Mouse (Mus musculus) megakaryocyte progenitor cell, adult 5-6 weeks (primary cell): ENCODE results near the gene D630045J12Rik. TPM values are rescaled to one million over a fixed set of nuclear protein-coding genes. Genes with fewer than 3 reads are reported as not detected.

Experiments
- ATAC-seq: replicated peaks from 2 replicates; pipeline ENCODE4 v1.8.0; 2016; ENCODE audit warnings: mild to moderate bottlenecking, moderate TSS enrichment, inconsistent platforms; ENCODE audit not compliant: poor library complexity
- total RNA-seq, 2 experiments: library from RNA; stranded (forward) in 1 of 2; stranded (reverse) in 1 of 2; fragments of 157-497, 149-512 nt in 1 of 2; fragments of 200-1000 nt in 1 of 2; gene quantifications; 2 replicates each; pipeline versions ENCODE4 v1.2.3 to v1.2.4; 2015 to 2017

D630045J12Rik gene
- total RNA-seq (2015) = 1.7 and 2.3 TPM in 2 replicates
- 0.54 and 1.1 TPM in 2 replicates for total RNA-seq (2017)

- peak; percentile 81 for ATAC-seq
Observed at GRCm38 (mm10) chr6:38253736-38254641, at the start of gene D630045J12Rik. Gene D630045J12Rik, minus strand, starts transcription at chr6:38254009.

GRCm38 (mm10) chr6:38298761-38299401 lies 45.1 kb upstream of the D630045J12Rik start, which contains the start of gene Zc3hav1l:
Gene Zc3hav1l, minus strand, starts transcription at chr6:38299259.
- ATAC-seq = peak; percentile 93

GRCm38 (mm10) chr6:38298246-38298635 lies 44.4 kb upstream of the D630045J12Rik start:
- ATAC-seq = peak; percentile 54

GRCm38 (mm10) chr6:38297580-38298245 lies 43.9 kb upstream of the D630045J12Rik start:
- no peak for ATAC-seq

GRCm38 (mm10) chr6:38293708-38294107 lies 39.9 kb upstream of the D630045J12Rik start:
- no peak for ATAC-seq

GRCm38 (mm10) chr6:38292871-38293646 lies 39.2 kb upstream of the D630045J12Rik start:
- no peak for ATAC-seq

- no peak for ATAC-seq
Observed at GRCm38 (mm10) chr6:38284422-38284821, 30.6 kb upstream of the D630045J12Rik start.

GRCm38 (mm10) chr6:38264466-38264865 lies 10.7 kb upstream of the D630045J12Rik start:
- ATAC-seq = no peak

GRCm38 (mm10) chr6:38263393-38264159 lies 9.8 kb upstream of the D630045J12Rik start:
- no peak; the same call in 1 of the 2 replicates for ATAC-seq

- no peak for ATAC-seq
Observed at GRCm38 (mm10) chr6:38261877-38262276, 8.1 kb upstream of the D630045J12Rik start.

GRCm38 (mm10) chr6:38257506-38257905 lies 3.7 kb upstream of the D630045J12Rik start:
- no peak for ATAC-seq

GRCm38 (mm10) chr6:38256793-38257192 lies 3.0 kb upstream of the D630045J12Rik start:
- no peak; the same call in 1 of the 2 replicates for ATAC-seq

- no peak for ATAC-seq
Observed at GRCm38 (mm10) chr6:38255794-38256193, 2.0 kb upstream of the D630045J12Rik start.

- ATAC-seq = no peak
Observed at GRCm38 (mm10) chr6:38252766-38253735, 758 bp downstream of the D630045J12Rik start.

- no peak for ATAC-seq
Observed at GRCm38 (mm10) chr6:38252139-38252538, 1.7 kb downstream of the D630045J12Rik start.

GRCm38 (mm10) chr6:38251464-38251863 lies 2.3 kb downstream of the D630045J12Rik start:
- no peak for ATAC-seq

- ATAC-seq = no peak
Observed at GRCm38 (mm10) chr6:38247362-38247761, 6.4 kb downstream of the D630045J12Rik start.

GRCm38 (mm10) chr6:38244806-38245205 lies 9.0 kb downstream of the D630045J12Rik start:
- ATAC-seq = peak; percentile 23
